Mouse (Mus musculus): ENCODE results near the gene Ell.
A peak's percentile ranks its signal among the peaks of the same experiment; 100 is the strongest.

Gene Ell

DNA sequence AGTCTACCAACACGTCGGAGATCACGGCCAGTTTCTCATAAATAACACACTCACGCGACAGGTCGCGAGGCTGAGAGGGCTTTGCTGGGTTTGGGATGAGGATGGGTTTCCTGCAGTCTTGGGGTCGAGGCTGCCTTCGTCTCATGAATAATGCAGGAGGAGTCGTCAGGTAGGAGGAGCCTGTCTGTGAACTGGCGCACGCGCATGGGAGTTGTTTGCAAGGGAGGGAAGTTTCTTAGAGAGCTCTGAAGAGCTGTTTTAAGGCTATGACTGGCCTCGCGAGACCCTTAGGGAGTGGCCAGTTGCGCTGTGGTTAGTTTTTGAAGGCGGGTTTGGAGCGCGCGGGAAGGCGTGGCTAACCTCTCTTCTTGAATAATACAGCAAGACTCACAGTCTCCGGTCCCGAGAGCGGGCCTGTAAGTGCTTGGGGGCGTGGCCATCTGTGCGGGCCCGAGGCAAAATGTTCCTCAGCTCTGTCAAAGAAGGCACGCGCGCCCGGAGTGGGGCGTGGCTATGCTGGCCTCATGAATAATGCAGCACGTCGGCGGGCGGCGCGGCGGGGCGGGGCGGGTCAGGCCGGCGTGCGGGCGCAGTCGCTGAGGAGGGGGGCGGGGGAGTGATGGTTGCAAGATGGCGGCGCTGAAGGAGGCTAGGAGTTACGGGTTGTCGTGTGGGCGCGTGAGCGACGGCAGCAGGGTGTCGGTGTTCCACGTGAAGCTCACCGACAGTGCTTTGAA, at the start of gene Ell:
Gene Ell, plus strand, starts transcription at position 381 of the 737 bp plus-strand sequence.
- DNase-seq (ENCODE audit: low spot score in 2 of 2), result peak; percentile 99 to 100

DNA sequence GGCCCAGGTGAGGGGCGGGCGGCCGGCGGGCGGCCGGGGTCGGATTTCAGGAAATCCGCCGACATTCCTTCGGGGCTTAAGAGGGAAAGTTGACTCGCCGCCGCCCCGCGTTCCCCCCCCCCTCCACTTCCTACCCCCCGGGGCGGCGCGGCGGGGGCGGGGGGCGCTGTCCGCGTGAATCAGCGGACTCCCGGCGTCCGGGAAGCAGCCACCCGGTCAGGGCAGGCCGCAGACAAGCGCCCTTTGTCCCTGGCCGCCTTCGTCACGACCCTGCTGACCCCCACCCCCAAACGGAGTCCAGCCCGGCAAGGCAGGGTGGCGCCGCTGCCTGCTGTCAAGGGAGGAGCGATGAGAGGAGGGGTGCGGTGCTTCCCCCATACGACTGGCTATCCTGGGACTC, 49.7 kb upstream of the Ell start:
- no peak for DNase-seq (ENCODE audit: low spot score in 2 of 2)

DNA sequence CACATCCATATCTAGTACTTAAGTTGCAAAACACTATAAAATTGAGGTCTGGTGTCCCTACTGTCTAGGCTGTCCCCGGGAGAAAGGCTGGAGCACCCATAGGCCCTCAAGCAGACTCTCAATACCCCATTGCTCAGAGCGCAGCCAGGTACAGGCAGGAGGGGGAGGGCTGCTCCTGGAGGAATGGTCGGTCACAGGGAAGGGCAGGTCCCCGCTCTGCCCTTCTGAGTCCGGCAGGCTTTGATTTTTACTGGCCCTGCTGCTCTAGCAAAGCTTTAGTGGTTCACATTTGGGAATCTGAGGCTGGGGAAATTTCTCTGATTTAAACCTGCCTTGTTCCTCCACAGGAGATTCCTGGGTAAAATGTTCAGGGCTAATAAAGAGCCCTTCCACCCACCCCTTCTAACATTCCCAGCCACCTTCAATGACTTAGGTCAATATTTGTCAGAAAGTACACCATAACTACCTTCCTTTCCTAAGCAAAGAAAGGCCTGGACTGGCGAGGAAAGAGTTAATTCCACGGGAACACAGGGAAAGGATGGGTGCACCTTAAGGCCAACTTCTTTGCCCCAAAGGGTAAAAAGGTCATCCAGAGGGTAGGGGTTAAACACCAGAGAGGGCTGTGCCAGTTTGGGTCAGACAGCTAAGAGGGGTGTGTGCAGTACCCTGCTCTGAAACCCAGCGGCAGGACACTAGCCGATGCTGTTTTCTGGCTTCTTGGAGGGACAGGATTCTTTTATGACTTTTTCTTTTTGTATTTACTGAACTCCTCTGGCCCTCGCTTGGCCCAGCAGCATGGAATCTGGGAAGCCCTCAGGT, 49.0 kb upstream of the Ell start:
- DNase-seq (ENCODE audit: low spot score in 2 of 2), result no peak

DNA sequence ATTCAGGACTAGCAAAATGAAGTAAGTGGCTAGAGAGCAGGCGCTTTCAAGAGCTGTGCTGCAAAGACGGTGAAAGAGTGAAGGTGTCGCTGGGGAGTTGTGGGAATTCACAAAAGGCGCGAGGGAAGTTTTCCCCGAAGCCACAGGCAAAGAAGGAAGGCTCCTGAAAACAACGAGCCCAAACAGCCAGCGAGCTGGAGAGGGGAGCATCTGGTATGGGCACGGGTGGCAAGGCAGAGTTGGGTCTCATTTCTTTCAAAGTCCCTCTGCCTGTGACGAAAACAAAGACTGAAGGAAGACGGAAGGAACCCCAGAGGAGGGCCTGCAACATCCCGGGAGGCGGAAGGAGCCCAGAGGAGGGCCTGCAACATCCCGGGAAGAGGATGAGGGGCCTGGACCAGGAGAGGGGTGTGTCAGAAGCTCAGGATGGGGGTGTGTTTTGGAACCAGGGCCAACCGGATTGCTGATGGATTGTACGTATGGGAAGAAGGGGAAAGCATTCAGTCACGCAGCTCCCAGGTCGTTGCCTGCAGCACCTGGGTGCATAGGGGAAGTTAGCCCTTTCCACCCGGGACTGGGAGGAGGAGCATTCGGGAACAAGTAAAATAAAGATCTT, 48.3 kb upstream of the Ell start:
- no peak for DNase-seq (ENCODE audit: low spot score in 2 of 2)

DNA sequence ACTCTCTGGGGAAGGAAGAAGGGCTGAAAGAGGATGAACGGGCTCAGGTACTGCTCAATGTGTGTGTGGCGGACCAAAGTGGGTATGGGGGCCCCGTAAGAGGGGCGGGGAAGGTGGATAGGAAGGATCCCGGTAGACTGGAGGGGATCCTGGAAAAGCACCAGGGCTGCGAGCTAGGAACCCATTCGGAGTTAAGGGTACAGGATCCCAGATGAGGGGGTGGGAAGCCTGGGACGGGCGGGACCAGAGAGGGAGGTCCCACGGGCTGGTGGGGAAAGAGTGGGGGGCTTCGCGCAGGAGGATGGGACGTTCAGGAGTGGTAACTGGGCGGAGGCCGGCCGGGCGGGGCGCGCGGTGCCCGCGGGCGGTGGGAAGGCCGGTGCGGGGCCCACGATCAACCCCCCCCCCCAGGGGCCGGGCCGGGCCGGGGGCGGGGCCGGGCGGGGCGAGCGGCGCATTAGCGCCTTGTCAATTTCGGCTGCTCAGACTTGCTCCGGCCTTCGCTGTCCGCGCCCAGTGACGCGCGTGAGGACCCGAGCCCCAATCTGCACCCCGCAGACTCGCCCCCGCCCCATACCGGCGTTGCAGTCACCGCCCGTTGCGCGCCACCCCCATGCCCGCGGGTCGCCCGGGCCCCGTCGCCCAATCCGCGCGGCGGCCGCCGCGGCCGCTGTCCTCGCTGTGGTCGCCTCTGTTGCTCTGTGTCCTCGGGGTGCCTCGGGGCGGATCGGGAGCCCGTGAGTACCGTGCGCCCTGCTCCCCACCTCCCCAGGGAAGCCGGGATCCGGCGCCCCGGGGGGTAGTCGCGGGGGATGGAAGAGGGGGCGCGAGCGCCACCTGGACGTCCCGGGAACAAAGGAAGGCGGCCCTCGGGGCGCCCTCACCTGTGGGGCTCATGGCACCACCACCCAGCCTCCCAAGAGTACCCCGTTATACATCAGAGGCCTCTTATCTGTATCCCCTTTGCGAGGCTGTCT, 46.3 kb upstream of the Ell start, which contains the start of gene Crlf1:
Gene Crlf1, plus strand, starts transcription at position 495 of the 977 bp plus-strand sequence.
- DNase-seq (ENCODE audit: low spot score in 2 of 2), result no peak

DNA sequence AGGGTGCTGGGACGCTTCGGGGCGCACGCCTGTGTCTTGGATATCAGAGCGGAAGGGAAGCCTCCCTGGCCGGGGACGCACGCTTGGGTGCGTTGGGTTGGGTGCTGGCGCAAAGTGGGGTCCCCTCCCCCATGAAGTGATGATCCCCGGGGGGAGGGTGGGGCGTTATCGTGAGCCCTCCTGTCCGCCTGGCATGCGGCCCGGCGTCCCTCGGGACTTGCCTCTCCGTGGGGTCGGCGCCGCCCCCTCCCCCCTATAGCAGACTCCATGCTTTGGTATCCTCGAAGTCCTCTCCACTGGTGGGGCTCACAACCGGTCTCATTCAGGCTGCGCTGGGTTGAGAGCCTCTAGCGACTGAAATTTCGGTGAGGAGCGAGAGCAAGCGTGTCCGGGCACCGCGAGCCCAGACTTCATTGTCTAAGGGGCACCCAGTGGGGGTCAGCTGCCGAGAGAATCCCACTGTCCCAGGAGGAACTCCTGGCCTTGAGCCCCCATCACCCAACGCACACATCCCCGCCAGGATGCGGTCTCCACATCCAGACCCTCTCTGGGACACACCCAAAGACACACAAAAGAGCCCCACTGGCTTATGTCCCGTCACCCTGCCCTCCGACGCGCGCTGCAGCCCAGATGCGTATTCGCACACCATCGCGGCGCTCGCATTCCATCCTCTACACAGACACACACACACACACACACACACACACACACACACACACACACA, 45.4 kb upstream of the Ell start:
- no peak for DNase-seq (ENCODE audit: low spot score in 2 of 2)

DNA sequence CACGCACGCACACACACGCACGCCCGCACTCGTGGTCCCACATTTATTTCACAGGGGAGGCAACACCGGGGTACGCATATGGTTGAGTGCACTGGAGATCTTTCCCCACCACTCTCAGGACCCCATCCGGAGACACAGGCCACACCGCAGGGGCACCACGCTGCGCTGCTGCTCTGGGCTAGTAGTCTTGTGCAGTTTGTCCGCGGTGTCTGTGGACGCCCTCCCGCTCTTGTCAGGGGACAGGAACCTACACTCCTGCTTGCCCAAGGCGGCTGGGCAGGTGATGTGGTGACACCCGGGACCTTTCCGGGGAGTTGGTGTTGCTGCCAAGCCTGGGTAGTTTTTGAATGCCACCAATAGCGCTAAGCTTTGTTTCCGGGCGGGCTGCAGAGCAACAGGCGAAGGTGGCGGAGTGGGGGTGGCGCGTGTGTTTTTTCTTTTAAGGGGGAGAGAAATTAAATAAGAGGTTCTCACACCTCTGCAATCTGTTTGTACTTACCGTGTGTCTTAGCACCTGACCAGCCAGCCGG, 44.8 kb upstream of the Ell start:
- DNase-seq (ENCODE audit: low spot score in 2 of 2), result no peak

DNA sequence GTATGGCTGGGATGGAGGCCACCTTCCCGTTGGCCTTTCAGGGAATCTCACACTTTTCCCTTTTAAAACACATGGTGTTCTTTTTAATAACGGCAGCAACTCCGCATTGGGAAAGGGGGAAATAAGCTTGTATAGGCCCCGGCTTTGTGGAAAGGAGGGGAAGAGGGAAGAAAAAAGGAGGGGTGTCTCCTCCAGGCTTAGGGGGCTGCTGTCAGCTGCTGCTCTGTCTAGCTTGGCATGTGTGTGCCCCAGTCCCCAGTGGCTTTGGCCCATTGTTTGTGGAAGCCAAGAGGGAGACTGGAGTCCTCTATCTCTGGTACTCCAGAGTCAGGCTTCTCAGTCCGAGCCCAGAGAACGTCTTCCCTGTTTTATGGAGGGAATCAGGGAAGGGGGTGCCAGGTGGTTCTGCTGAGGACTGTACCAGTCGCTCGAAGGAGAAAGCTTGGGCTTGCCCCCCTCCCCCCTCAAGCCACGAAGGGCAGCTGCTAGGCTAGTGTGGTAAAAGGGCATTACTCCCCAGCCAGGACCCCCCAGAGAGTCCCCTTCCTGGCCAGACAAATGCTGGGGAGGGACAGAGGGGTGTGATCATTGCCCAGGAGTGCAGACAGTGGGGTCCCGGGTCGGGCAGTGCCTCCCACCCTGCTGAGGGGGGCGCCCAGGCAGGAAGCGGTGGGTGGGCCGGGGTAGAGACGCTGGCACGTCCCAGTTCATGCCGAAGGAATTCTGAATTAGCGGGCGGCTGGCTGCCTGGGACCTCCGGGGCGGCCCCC, 44.1 kb upstream of the Ell start:
- no peak for DNase-seq (ENCODE audit: low spot score in 2 of 2)

DNA sequence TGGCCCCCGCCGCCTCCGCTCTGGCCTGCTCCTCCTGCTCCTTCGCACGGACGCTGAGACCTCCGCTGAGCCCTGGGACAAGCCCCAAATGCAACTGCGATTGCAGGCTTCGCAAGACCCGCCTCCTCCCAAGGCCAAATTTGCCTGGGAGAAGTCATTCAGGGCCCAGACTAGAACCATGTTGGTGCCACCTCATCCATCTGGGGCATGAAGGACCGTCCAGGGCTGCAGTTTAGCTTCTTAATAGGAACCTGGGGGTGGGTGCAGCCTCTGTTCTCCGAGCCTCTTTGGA, 43.5 kb upstream of the Ell start:
- DNase-seq (ENCODE audit: low spot score in 2 of 2), result no peak

DNA sequence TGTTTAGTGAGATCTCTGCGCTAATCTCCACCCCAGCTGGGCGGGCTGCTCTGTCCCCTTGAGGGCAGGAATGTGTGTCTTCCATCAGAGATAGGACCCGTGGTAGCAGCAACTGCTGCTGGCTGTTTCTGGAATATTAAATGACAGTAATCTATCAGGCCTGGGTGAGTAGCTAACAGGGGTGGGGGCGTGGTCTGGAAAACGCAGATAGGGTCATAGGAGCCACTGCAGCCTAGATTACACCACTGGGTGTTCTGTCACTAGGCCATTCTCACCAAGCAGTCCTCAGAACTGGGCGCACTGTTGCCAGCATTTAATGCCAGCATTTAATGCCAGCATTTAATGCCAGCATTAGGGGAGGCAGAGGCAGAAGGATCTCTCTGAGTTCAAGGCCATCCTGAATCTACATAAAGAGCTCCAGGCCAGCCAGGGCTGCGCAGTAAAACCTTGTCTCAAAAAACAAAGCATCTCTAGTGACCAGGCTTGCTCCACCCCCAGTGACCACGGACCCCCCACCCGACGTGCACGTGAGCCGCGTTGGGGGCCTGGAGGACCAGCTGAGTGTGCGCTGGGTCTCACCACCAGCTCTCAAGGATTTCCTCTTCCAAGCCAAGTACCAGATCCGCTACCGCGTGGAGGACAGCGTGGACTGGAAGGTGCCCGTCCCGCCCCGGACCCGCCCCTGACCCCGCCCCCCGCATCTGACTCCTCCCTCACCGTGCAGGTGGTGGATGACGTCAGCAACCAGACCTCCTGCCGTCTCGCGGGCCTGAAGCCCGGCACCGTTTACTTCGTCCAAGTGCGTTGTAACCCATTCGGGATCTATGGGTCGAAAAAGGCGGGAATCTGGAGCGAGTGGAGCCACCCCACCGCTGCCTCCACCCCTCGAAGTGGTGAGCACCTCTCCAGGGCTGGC, 38.6 kb upstream of the Ell start:
- no peak for DNase-seq (ENCODE audit: low spot score in 2 of 2)

DNA sequence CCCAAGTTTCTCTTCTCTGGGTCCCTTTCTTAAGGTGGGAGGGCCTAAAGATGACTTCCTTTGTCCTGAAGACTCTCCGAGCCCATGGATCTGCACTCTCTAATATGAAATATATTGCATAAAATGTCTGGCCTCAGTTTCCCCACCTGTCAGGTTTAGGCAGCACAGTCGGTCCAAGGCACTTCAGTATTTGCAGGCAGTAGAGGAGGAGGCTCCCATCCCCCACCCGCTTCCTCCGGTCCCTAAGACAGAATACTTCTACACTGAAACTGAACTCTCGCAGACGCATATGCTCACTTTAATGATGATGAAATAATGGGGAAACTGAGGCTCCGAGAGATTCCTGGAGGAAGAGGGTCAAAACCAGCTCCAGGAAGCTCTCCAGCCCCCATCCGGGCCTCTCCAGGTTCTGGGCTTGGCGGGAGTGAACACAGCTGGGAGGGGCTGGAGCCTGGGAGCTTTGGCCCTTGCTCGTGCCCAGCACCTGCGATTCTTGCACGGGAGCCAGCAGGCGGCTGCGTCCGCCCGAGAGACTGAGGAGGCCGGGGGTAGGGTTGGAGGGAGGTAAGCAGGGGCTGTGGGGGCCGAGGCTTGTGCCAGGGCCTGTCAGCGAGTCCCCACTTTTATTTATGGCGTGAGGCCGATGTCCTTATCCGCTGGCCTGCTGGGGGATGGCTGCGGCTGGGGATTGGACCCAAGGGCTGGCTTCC, 37.3 kb upstream of the Ell start:
- DNase-seq (ENCODE audit: low spot score in 2 of 2), result no peak

DNA sequence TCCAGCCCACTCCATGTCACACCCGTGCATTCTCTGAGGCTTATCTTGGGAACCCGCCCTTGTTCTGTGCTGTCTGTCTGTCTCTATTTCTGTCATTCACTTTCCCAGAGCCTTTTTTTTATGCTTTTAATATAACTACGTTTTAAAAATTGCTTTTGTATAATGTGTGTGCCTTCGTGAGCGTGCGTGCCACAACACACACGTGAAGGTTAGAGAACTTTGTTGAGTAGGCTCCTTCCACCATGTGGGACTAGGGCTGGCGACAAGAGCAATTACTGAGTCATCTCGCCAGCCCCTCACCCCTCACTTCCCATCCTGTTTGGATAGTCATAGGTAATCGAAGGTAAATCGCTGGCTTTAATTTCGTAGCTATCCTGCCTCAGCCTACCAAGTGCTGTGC, 36.7 kb upstream of the Ell start:
- DNase-seq (ENCODE audit: low spot score in 2 of 2), result no peak

DNA sequence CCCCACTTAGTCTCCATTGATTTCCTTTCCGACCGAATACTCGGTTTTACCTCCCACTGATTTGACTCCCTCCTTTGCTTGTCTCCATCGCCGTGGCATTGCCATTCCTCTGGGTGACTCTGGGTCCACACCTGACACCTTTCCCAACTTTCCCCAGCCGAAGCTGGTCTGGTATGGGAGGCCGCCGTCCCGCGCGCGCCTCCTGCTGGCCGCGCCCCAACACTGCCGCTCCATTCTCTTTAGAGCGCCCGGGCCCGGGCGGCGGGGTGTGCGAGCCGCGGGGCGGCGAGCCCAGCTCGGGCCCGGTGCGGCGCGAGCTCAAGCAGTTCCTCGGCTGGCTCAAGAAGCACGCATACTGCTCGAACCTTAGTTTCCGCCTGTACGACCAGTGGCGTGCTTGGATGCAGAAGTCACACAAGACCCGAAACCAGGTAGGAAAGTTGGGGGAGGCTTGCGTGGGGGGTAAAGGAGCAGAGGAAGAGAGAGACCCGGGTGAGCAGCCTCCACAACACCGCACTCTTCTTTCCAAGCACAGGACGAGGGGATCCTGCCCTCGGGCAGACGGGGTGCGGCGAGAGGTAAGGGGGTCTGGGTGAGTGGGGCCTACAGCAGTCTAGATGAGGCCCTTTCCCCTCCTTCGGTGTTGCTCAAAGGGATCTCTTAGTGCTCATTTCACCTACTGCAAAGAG, 36.1 kb upstream of the Ell start:
- peak in 1 of 2 experiments; percentile 50 for DNase-seq (ENCODE audit: low spot score in 2 of 2)

DNA sequence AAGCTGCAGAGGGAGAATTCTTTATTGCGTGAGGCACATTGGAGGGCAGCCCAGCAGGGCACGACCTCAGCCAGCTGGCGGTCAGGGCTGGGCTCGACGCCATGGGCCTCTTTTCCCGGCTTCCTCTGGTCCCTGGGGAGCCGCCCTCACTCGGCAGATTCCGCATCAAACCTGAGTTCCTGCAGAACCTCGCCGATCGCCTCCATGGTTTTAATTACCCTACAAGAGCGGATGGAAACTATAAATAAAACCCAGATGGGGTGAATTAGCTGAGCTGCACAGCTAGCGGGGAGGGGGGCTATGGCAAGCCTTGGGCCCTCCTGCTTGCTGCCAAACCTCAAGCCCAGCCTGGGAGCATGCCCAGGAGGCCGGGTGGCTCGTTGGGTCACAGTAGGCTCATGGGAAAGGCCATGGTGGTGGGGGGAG, 35.0 kb upstream of the Ell start:
- DNase-seq (ENCODE audit: low spot score in 2 of 2), result peak; percentile 47 to 53

DNA sequence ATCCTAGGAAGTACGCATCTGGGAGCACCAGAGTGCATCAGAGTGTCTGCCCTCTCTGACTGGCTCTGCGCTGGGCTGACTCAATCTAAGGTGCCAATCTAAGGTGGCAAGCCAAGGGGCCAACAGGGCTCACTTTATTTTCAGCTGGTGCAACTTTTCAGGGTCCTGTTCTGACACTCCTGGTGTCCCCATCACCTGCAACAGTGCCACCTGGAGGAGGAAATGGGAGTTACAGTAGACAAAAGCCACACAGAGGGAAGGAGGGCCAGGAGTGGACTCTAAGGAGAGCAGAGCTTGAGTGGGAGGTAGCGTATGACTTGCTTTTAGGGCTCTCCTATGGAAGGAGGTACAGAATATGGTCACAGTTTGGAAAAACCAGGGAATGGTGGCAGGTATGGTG, 34.4 kb upstream of the Ell start:
- peak; percentile 83 to 93 for DNase-seq (ENCODE audit: low spot score in 2 of 2)

DNA sequence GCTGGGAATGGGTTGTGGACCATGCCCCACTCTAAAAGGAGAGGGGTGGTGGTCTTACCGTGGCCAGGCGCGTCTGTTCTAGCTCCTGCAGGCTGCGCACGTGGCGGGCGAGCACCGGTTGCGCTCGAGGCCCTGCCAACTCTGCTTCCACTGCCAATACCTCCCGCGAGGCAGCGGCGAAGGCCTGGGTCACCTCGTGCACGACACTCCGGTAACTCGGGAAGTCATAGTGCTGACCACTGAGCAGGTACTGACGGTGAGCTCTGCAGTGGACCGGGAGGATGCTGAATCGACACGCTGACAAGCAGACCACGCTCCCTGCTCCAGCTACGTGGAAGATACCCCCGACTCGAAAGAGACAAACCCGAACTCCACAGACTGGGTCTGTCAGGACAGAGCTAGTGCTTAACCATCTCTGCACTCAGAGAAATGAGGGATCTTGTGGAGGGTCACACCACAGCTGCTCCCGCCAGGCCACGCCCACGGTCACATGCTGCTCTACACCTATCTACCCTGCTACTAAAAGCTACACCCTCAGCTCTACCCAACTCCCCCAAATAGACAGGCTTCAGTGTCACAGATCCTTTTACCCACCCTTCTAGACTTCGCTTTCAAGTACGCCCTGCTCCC, 33.4 kb upstream of the Ell start:
- no peak for DNase-seq (ENCODE audit: low spot score in 2 of 2)
